Mouse (Mus musculus): Measurements from ENCODE around the gene Stbd1. TPM values are rescaled to one million over a fixed set of nuclear protein-coding genes. Genes with fewer than 3 reads are reported as not detected.

Gene Stbd1
- polyA plus RNA-seq (2015; fragmentation: Nextera tagmentation; extraction: Ambion mirVana): 3.6 and 3.9 TPM in 2 replicates

GRCm38 (mm10) chr5:92602691-92603690, at the start of gene Stbd1:
TSS of gene Stbd1 (plus strand) at chr5:92603041.
- H3K9me3 ChIP-seq (ENCODE audit: control insufficient read depth, low read length): no peaks in the 10 kb centered on the region
- under 1% methylated on average over 65 of the region's 69 CpGs for WGBS
- ATAC-seq: peak; percentile 89
- peak within 1 kb of the TSS; percentile 73 for H3K4me3 ChIP-seq (replicated peaks; ENCODE audit: low read length)
- H3K27ac ChIP-seq (ENCODE audit: low read length): no peak within 1 kb of the TSS
- no peaks in the 10 kb centered on the region for H3K36me3 ChIP-seq (ENCODE audit: control insufficient read depth, insufficient read depth)
- H3K9ac ChIP-seq (replicated peaks; ENCODE audit: low read depth, low read length): peak within 1 kb of the TSS; percentile 68
- peaks cover 10% of the 10 kb centered on the region for H3K4me1 ChIP-seq (replicated peaks; ENCODE audit: control insufficient read depth, insufficient read depth, low read length)
- peak within 1 kb of the TSS; percentile 98 for H3K4me2 ChIP-seq (ENCODE audit: low read length)
- H3K27me3 ChIP-seq (replicated peaks; ENCODE audit: control insufficient read depth, insufficient read depth, low read length): no peaks in the 10 kb centered on the region

DNA sequence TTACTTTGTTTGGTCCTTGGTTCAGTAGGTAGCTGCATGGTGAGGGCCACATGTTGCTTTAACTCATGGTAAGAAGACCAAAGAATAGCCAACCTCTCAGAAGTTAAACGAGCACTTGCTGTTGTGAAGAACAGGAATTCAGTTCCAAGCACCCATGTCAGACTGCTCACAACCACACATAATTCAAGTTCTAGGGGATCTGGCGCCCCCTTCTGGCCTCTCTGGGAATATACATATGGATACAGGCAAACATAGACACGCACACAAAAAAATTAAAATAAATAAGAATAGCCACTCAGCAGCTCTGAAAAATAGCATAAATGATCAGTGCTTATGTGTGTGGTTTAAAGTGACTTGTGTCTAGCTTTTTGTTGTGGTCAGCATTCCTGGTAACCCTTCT, 48.9 kb upstream of the Stbd1 start:
- Histone ChIP-seq H3K4me3 (replicated peaks; ENCODE audit: low read length) (no peak overlapping the region), H3K4me1 (replicated peaks; ENCODE audit: control insufficient read depth, insufficient read depth, low read length) (no peaks in the 10 kb centered on the region), H3K9me3 (ENCODE audit: control insufficient read depth, low read length) (no peaks in the 10 kb centered on the region), H3K9ac (replicated peaks; ENCODE audit: low read depth, low read length) (no peak overlapping the region), H3K36me3 (ENCODE audit: control insufficient read depth, insufficient read depth) (no peaks in the 10 kb centered on the region), H3K27ac (ENCODE audit: low read length) (no peak overlapping the region), H3K27me3 (replicated peaks; ENCODE audit: control insufficient read depth, insufficient read depth, low read length) (no peaks in the 10 kb centered on the region), H3K4me2 (ENCODE audit: low read length) (no peak overlapping the region)
- WGBS: 74% methylated on average over 3 of the region's 3 CpGs
- ATAC-seq: no peak

- Histone ChIP-seq H3K4me2 (ENCODE audit: low read length) (no peak overlapping the region), H3K36me3 (ENCODE audit: control insufficient read depth, insufficient read depth) (no peaks in the 10 kb centered on the region), H3K27ac (ENCODE audit: low read length) (no peak overlapping the region), H3K9ac (replicated peaks; ENCODE audit: low read depth, low read length) (no peak overlapping the region), H3K27me3 (replicated peaks; ENCODE audit: control insufficient read depth, insufficient read depth, low read length) (no peaks in the 10 kb centered on the region), H3K9me3 (ENCODE audit: control insufficient read depth, low read length) (no peaks in the 10 kb centered on the region), H3K4me1 (replicated peaks; ENCODE audit: control insufficient read depth, insufficient read depth, low read length) (no peaks in the 10 kb centered on the region), H3K4me3 (replicated peaks; ENCODE audit: low read length) (no peak overlapping the region)
- 0 out of 2 replicates have a peak, but pooled peaks have one; percentile 45 for ATAC-seq
- 66% methylated on average over 4 of the region's 4 CpGs for WGBS
Measured at GRCm38 (mm10) chr5:92554443-92554842, 48.4 kb upstream of the Stbd1 start.

DNA sequence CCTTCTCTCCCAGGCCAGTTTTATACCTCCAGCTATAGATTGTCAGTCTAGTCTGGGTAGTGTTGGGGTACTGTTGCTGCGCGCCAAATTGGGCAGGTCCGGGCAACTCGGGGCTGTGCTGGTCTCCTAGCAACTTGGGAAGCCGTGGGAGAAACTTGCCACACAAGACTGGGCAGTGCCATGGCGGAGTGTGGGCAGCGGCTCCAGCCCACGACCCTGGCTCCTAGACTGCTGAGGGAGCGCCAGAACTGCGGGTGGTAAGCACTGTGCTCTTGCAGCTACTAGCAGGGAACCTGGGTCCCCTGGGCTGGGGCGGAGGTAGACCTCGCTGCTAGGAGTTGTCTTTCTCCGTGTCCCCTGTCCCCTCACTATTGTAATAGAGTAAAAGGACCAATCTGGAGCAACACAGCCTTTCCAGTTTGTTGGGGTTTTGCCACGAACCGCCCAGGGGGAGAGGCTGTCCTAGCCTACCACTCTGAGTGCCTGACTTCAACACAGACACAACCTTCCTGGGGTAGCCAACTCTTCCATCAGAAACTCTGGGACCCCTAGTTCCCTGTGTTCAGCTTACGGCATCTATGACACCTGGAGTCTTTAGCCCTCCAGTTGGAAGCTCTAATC, 47.8 kb upstream of the Stbd1 start, which contains the start of gene Fam47e:
Gene Fam47e, plus strand, starts transcription at position 179 of the 621 bp plus-strand sequence.
- peak; percentile 82 for ATAC-seq

GRCm38 (mm10) chr5:92555905-92556304, 46.9 kb upstream of the Stbd1 start:
- H3K4me2 ChIP-seq (ENCODE audit: low read length): no peak overlapping the region
- no peaks in the 10 kb centered on the region for H3K27me3 ChIP-seq (replicated peaks; ENCODE audit: control insufficient read depth, insufficient read depth, low read length)
- H3K9me3 ChIP-seq (ENCODE audit: control insufficient read depth, low read length): no peaks in the 10 kb centered on the region
- ATAC-seq: no peak
- no peaks in the 10 kb centered on the region for H3K36me3 ChIP-seq (ENCODE audit: control insufficient read depth, insufficient read depth)
- no peak overlapping the region for H3K9ac ChIP-seq (replicated peaks; ENCODE audit: low read depth, low read length)
- 97% methylated on average over 1 of the region's 1 CpGs for WGBS
- H3K4me3 ChIP-seq (replicated peaks; ENCODE audit: low read length): no peak overlapping the region
- H3K27ac ChIP-seq (ENCODE audit: low read length): no peak overlapping the region
- H3K4me1 ChIP-seq (replicated peaks; ENCODE audit: control insufficient read depth, insufficient read depth, low read length): 0 out of 2 replicates have a peak, but pooled peaks cover 2% of the 10 kb centered on the region

More for the DNA sequence above, 47.8 kb upstream of the Stbd1 start, which contains the start of gene Fam47e:
- Histone ChIP-seq H3K4me2 (ENCODE audit: low read length) (no peak within 1 kb of the TSS; the same call in 1 of the 2 replicates), H3K4me1 (replicated peaks; ENCODE audit: control insufficient read depth, insufficient read depth, low read length) (no peaks in the 10 kb centered on the region), H3K4me3 (replicated peaks; ENCODE audit: low read length) (no peak within 1 kb of the TSS), H3K9ac (replicated peaks; ENCODE audit: low read depth, low read length) (no peak within 1 kb of the TSS), H3K27me3 (replicated peaks; ENCODE audit: control insufficient read depth, insufficient read depth, low read length) (no peaks in the 10 kb centered on the region), H3K36me3 (ENCODE audit: control insufficient read depth, insufficient read depth) (no peaks in the 10 kb centered on the region), H3K27ac (ENCODE audit: low read length) (no peak within 1 kb of the TSS), H3K9me3 (ENCODE audit: control insufficient read depth, low read length) (no peaks in the 10 kb centered on the region)
- WGBS: 69% methylated on average over 16 of the region's 16 CpGs

GRCm38 (mm10) chr5:92557508-92557907, 45.3 kb upstream of the Stbd1 start:
- 0 out of 2 replicates have a peak, but pooled peaks cover 2% of the 10 kb centered on the region for H3K4me1 ChIP-seq (replicated peaks; ENCODE audit: control insufficient read depth, insufficient read depth, low read length)
- no peaks in the 10 kb centered on the region for H3K9me3 ChIP-seq (ENCODE audit: control insufficient read depth, low read length)
- no peak for ATAC-seq
- 88% methylated on average over 1 of the region's 1 CpGs for WGBS
- H3K36me3 ChIP-seq (ENCODE audit: control insufficient read depth, insufficient read depth): no peaks in the 10 kb centered on the region
- H3K9ac ChIP-seq (replicated peaks; ENCODE audit: low read depth, low read length): no peak overlapping the region
- no peaks in the 10 kb centered on the region for H3K27me3 ChIP-seq (replicated peaks; ENCODE audit: control insufficient read depth, insufficient read depth, low read length)
- H3K27ac ChIP-seq (ENCODE audit: low read length): no peak overlapping the region
- H3K4me3 ChIP-seq (replicated peaks; ENCODE audit: low read length): no peak overlapping the region
- H3K4me2 ChIP-seq (ENCODE audit: low read length): no peak overlapping the region

DNA sequence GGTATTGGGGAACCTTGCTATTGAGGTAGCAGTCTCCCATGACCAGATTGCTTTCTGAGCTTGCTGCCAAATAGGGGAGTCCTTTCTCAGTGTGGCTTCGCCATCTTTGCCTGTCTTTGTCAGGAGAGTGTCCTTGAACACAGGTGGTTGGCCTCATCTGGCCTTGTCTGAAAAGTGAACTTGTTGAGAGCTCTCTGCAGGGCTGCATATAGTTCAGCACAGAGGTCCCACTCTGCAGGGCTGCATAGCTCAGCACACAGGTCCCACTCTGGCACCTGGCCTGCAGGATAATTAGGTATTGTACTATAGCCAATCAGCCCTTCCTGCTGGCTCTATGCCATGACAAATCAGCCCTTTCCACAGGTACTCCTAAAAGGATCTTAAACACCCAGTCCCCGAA, 42.6 kb upstream of the Stbd1 start:
- WGBS: 35% methylated on average over 2 of the region's 2 CpGs

GRCm38 (mm10) chr5:92562002-92562401, 40.8 kb upstream of the Stbd1 start:
- no peaks in the 10 kb centered on the region for H3K9me3 ChIP-seq (ENCODE audit: control insufficient read depth, low read length)
- H3K9ac ChIP-seq (replicated peaks; ENCODE audit: low read depth, low read length): no peak overlapping the region
- no peak for ATAC-seq
- H3K36me3 ChIP-seq (ENCODE audit: control insufficient read depth, insufficient read depth): no peaks in the 10 kb centered on the region
- H3K4me1 ChIP-seq (replicated peaks; ENCODE audit: control insufficient read depth, insufficient read depth, low read length): 0 out of 2 replicates have a peak, but pooled peaks cover 2% of the 10 kb centered on the region
- H3K4me3 ChIP-seq (replicated peaks; ENCODE audit: low read length): no peak overlapping the region
- no peaks in the 10 kb centered on the region for H3K27me3 ChIP-seq (replicated peaks; ENCODE audit: control insufficient read depth, insufficient read depth, low read length)
- WGBS: 86% methylated on average over 13 of the region's 13 CpGs
- no peak overlapping the region for H3K4me2 ChIP-seq (ENCODE audit: low read length)
- no peak overlapping the region for H3K27ac ChIP-seq (ENCODE audit: low read length)

More for the DNA sequence above, 42.6 kb upstream of the Stbd1 start:
- ATAC-seq: no peak
- Histone ChIP-seq H3K4me1 (replicated peaks; ENCODE audit: control insufficient read depth, insufficient read depth, low read length) (0 out of 2 replicates have a peak, but pooled peaks cover 2% of the 10 kb centered on the region), H3K27ac (ENCODE audit: low read length) (no peak overlapping the region), H3K9ac (replicated peaks; ENCODE audit: low read depth, low read length) (no peak overlapping the region), H3K4me3 (replicated peaks; ENCODE audit: low read length) (no peak overlapping the region), H3K9me3 (ENCODE audit: control insufficient read depth, low read length) (no peaks in the 10 kb centered on the region), H3K36me3 (ENCODE audit: control insufficient read depth, insufficient read depth) (no peaks in the 10 kb centered on the region), H3K4me2 (ENCODE audit: low read length) (no peak overlapping the region), H3K27me3 (replicated peaks; ENCODE audit: control insufficient read depth, insufficient read depth, low read length) (no peaks in the 10 kb centered on the region)

- 85% methylated on average over 4 of the region's 4 CpGs for WGBS
- Histone ChIP-seq H3K27ac (ENCODE audit: low read length) (no peak overlapping the region), H3K36me3 (ENCODE audit: control insufficient read depth, insufficient read depth) (no peaks in the 10 kb centered on the region), H3K9me3 (ENCODE audit: control insufficient read depth, low read length) (no peaks in the 10 kb centered on the region), H3K9ac (replicated peaks; ENCODE audit: low read depth, low read length) (no peak overlapping the region), H3K4me3 (replicated peaks; ENCODE audit: low read length) (no peak overlapping the region), H3K27me3 (replicated peaks; ENCODE audit: control insufficient read depth, insufficient read depth, low read length) (no peaks in the 10 kb centered on the region), H3K4me2 (ENCODE audit: low read length) (no peak overlapping the region), H3K4me1 (replicated peaks; ENCODE audit: control insufficient read depth, insufficient read depth, low read length) (no peaks in the 10 kb centered on the region)
- no peak for ATAC-seq
Measured at GRCm38 (mm10) chr5:92571232-92571631, 31.6 kb upstream of the Stbd1 start.
